Mouse (Mus musculus): ENCODE results near the gene Rab29. TPM values are rescaled to one million over a fixed set of nuclear protein-coding genes. Genes with fewer than 3 reads are reported as not detected.
"Not testable (repeated sequence)": the region's sequence is repeated elsewhere in the genome, so short reads cannot be mapped to it uniquely, and the experiment has no call there.

The Rab29 gene
- total RNA-seq, 2 experiments from 2014 or later = 5.1 to 7.4 TPM

- no peak for DNase-seq
- no peak overlapping the region for H3K4me3 ChIP-seq
- no peak overlapping the region for H3K27ac ChIP-seq
- no peak for TF ChIP-seq CTCF (IDR thresholded peaks at IDR 0.05)
- intact Hi-C loops (cut with DNase I) = no loop called here
Observed at GRCm38 (mm10) chr1:131869561-131869960, 2.5 kb downstream of the Rab29 start.

DNA sequence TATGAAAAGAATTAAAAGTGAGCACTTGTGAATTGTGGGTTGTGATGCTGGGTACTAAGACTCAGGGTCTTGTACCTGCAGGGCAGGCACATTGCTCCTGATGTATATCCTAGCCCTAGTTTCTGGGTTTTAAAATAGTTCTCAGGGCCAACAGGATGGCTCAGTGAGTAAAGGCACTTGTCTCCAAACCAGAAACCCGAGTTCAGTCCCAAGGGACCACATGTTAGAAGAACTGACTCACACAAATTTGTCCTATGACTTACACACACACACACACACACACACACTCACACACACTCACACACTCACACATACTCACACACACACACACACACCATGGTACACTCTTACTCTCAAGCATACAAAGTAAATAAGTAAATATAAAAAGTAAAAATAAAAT lies 5.8 kb downstream of the Rab29 start:
- no peak for TF ChIP-seq CTCF (IDR thresholded peaks at IDR 0.05)
- Histone ChIP-seq H3K27ac (no peak overlapping the region), H3K4me3 (no peak overlapping the region)
- intact Hi-C loops (cut with DNase I) = no loop called here
- no peak for DNase-seq

GRCm38 (mm10) chr1:131879816-131880215 lies 12.8 kb downstream of the Rab29 start:
- TF ChIP-seq CTCF (IDR thresholded peaks at IDR 0.05) = no peak

DNA sequence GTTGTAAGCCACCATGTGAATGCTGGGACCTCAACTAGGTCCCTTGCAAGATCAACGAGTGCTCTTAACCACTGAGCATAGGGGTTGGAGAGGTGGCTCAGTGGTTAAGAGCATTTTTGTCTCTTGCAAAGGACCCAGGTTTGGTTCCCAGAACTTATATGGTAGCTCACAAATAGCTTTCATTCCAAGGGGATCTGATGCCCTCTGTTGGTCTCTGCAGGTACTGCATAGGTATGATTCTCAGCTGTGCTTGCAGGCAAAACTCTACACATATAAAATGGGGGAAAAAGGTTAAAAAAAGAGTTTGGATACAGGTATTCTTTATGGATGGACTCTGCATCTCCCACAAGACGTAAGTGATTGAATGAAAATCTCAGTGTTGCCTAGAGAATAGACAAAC lies 15.8 kb downstream of the Rab29 start:
- TF ChIP-seq CTCF (IDR thresholded peaks at IDR 0.05) = peak; percentile 61
- no peak for DNase-seq
- no peak overlapping the region for H3K27ac ChIP-seq
- no peak overlapping the region for H3K4me3 ChIP-seq
- intact Hi-C loops (cut with DNase I) = no loop called here

More at GRCm38 (mm10) chr1:131879816-131880215, 12.8 kb downstream of the Rab29 start:
- Histone ChIP-seq H3K4me3 (no peak overlapping the region), H3K27ac (no peak overlapping the region)
- DNase-seq = no peak
- intact Hi-C loops (cut with DNase I) = no loop called here

DNA sequence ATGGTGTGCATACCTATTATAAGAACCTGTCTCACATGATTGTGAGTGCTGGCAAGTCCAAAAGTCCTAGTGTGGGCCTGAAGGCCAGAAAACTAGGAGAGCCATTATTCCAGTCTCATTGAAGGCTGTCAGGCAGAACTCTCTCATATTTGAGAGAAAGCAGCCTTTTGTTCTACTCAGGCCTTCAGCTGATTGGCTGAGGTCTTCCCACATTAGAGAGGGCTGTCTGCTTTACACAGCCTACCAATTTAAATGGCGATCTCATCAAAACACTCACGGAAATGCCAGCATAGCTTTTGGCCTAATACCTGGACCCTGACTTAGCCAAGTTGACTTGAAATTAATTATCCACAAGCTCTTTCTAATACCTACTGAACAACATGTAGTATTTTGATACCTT lies 19.1 kb downstream of the Rab29 start:
- no peak overlapping the region for H3K4me3 ChIP-seq
- DNase-seq = no peak
- no peak overlapping the region for H3K27ac ChIP-seq
- intact Hi-C loops (cut with DNase I) = no loop called here
- no peak for TF ChIP-seq CTCF (IDR thresholded peaks at IDR 0.05)

DNA sequence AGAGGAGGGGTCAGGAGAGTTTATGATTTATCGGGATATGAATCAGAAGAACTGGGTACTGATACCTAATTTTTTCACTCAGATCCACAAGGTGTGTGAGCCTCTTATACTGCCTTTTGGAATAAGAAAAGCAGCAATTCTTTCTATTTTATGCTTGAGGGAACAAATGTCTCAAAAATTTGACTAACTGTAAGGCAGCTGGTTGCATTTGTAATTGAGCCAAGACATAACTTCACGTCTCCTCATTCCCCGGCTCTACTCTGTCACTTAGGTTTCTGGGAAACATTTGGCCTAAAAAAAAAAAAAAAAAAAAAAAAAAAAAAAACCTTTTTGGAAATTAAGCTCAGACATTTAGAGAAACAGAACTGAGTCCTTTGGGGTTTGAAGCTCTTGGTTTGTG lies 19.6 kb downstream of the Rab29 start:
- intact Hi-C loops (cut with DNase I) = no loop called here
- Histone ChIP-seq H3K4me3 (no peak overlapping the region), H3K27ac (no peak overlapping the region)
- no peak for TF ChIP-seq CTCF (IDR thresholded peaks at IDR 0.05)
- no peak for DNase-seq

DNA sequence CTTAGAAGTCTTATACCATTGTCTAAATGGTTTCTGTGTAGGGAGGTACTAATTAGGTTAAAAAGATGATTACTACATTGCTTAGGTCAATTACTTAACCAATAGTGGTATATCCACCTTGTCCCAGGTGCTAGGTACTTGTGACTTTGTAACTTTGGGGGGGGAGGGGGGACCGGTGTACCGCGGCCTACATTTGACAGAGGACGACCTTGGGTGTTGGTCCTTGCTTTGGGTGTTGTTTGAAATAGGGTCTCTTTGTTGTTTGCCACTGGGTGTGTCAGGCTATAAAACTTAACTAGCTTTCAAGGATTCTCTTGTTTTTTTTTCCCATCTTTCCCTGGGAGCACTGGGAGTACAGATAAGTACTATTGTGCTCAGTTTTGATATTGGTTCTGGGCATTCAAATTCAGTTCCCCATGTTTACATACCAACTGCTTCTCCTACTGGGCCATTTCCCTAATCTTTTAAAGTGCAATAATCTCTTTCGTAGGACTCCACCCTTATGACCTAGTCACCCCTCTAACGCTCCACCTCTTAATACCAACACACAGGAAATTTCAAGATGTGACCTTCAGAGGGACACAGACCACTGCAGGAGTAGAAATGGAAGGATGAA lies 23.1 kb downstream of the Rab29 start:
- Histone ChIP-seq H3K27ac (no peak overlapping the region), H3K4me3 (no peak overlapping the region)
- intact Hi-C loops (cut with DNase I) = no loop called here
- no peak for TF ChIP-seq CTCF (IDR thresholded peaks at IDR 0.05)
- no peak for DNase-seq

DNA sequence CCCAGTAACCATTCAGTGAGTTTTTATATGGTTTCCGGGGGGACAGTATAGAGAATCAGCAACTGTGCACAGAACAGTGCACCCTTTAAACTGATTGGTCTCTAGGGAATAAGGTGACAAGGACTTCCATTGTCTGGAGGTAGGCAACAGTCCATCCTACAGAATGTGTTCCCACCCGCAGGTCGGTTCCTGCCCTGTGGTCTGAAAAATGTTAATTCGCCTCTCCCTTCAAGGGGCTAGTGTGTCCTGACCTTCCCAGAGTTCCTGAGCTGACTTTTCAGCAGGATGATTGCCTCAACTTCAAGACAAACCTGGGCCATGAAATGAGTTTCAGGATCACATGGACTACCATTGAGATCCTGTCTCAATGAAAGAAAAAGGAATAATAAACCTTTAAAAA lies 24.4 kb downstream of the Rab29 start:
- TF ChIP-seq CTCF (IDR thresholded peaks at IDR 0.05) = no peak
- no peak overlapping the region for H3K27ac ChIP-seq
- intact Hi-C loops (cut with DNase I) = no loop called here
- no peak overlapping the region for H3K4me3 ChIP-seq
- no peak for DNase-seq

DNA sequence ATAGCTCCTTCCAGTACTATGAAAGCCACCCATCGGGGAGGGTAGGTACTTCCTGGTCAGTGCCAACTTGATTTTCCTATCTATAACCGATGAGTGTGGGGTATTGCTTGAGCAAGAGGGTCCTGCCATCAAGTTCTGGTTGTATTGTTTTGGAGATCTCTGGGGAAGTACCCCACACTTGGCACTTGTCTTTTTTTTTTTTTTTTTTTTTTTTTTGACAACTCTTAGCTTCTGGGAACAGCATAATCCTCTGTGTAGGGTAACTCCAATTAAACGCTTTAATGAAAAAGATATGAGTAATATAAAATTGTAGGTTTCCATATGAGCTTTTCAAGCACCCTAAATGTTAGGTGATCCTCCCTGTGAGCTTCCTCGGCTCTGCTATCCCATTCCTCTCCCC lies 35.7 kb downstream of the Rab29 start:
- H3K4me3 ChIP-seq = no peak overlapping the region
- intact Hi-C loops (cut with DNase I) = no loop called here
- no peak for DNase-seq
- H3K27ac ChIP-seq = no peak overlapping the region
- TF ChIP-seq CTCF (IDR thresholded peaks at IDR 0.05) = no peak

- Histone ChIP-seq H3K4me3 (no peak overlapping the region), H3K27ac (no peak overlapping the region)
- no peak for TF ChIP-seq CTCF (IDR thresholded peaks at IDR 0.05)
- no peak for DNase-seq
- intact Hi-C loops (cut with DNase I) = no loop called here
Observed at GRCm38 (mm10) chr1:131903251-131903650, 36.2 kb downstream of the Rab29 start.

DNA sequence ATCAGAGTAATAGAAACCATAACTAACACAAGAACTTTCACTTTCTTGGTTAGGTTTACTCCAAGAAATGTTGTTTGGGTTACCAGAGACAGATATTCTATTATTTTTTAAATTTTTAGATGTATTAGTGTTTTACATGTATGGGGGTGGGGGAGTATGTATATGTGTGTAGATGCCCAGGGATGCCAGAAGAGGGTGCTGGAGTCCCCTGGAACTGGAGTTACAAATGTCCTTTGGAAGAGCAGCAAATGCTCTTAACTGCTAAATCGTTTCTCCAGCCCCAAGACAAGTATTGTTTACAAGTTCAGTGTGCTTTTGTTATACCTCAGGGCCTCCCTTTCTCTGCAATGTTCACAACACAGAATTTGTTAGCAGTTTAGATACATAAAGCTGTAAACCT lies 38.5 kb downstream of the Rab29 start:
- peak; percentile 55 for TF ChIP-seq CTCF (IDR thresholded peaks at IDR 0.05)
- peak; percentile 25 for DNase-seq
- no peak overlapping the region for H3K4me3 ChIP-seq
- no peak overlapping the region for H3K27ac ChIP-seq
- intact Hi-C loops (cut with DNase I) = no loop called here

- intact Hi-C loops (cut with DNase I) = no loop called here
- DNase-seq = no peak
- Histone ChIP-seq H3K4me3 (no peak overlapping the region), H3K27ac (no peak overlapping the region)
- no peak for TF ChIP-seq CTCF (IDR thresholded peaks at IDR 0.05)
Observed at GRCm38 (mm10) chr1:131908456-131908855, 41.4 kb downstream of the Rab29 start.

DNA sequence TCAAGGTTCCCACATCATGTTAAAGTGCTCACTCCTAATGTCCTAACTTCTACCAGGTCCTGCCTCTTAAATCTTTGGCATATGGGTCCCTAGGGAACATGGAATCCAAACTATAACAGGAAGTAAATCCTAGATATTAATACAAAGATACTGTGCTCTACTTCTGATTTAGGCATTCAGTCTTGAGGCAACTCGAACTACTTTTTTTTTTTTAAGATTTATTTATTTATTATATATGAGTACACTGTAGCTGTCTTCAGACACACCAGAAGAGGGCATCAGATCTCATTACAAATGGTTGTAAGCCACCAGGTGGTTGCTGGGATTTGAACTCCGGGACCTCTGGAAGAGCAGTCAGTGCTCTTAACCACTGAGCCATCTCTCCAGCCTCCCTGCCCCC lies 42.2 kb downstream of the Rab29 start:
- intact Hi-C loops (cut with DNase I); H3K4me3 ChIP-seq; H3K27ac ChIP-seq; DNase-seq: not testable (repeated sequence)

DNA sequence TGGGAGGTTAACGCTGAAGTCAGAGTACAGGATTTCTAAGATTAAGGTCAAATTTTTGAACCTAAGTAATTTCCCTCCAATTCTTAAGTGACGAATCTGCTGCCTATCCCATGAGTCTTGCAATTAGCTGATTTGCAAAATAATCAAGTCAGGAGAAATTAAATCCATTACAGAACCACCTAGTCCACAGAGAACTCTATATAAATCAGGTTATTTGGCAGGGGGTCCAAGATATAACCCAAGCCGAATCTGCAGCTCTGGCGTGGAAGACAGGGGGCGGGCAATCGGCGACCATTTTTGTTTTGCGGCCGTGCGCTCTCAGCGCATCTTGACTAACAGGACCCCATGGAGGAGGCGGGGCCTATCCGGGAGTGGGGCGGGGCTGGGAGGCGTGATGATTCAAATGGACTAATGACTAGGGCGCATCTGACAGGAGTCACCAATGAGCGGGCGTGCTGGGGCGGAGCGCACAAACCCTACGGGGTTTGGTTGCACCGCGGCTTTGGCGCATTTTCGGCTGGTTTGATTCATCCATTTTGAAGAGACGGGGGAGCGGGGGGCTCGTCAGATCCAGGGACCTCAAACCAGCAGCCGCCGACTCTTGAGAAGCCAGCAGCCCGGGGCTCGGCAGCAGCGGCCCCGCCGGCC lies 43.1 kb downstream of the Rab29 start, which contains the start of gene Nucks1:
Gene Nucks1, plus strand, starts transcription at position 534 of the 648 bp plus-strand sequence.
- intact Hi-C loops (cut with DNase I) = loop anchor here (2.0 kb wide), 1 partner anchor 43 kb away; the partner anchor contains the start of gene Rab29
- DNase-seq = peak; percentile 100
- TF ChIP-seq CTCF (IDR thresholded peaks at IDR 0.05) = peak; percentile 57
- Histone ChIP-seq H3K27ac (peak within 1 kb of the TSS; percentile 98), H3K4me3 (peak within 1 kb of the TSS; percentile 99)
